Mouse (Mus musculus): ENCODE data around the gene Kcnc3.

DNA sequence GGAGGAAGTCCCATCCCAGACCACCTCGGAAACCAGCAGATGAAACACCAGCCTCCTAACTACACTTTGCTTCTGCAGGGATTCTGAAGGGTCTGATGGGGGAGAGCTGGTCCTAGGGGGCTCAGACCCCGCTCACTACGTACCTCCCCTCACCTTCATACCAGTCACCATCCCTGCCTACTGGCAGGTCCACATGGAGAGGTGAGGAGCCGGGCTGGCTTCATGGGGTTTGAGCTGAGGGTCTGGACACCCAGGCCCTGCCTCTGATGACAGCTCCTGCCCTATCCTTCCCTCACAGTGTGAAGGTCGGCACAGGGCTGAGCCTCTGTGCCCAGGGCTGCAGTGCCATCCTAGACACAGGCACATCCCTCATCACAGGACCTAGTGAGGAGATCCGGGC lies 5.5 kb upstream of the Kcnc3 start:
- TF ChIP-seq CTCF (IDR thresholded peaks at IDR 0.05; ENCODE audit: low read depth, low read length) (no peak), POLR2A (IDR thresholded peaks at IDR 0.05; ENCODE audit: extremely low read depth, insufficient read depth, low read length) (no peak)
